Mouse (Mus musculus) gonadal fat pad, adult 2 months (tissue): ENCODE measurements around the gene Tmem41b. TPM values are rescaled to one million over a fixed set of nuclear protein-coding genes. Genes with fewer than 3 reads are reported as not detected.

ENCODE experiments used
- DNase-seq: peaks from one replicate; pipeline ENCODE4 v3.0.0-alpha.2; 2012; ENCODE audit warnings: low read depth
- polyA plus RNA-seq: library from polyadenylated mRNA; depleted of rRNA; stranded (reverse); fragments of >200 nt; gene quantifications from 2 replicates; pipeline ENCODE4 v1.2.3, GENCODE M21; 2012; rRNA removed

Gene Tmem41b
- polyA plus RNA-seq, 1 experiment, result 32.4 TPM

GRCm38 (mm10) chr7:109924965-109925364 lies 61.8 kb downstream of the Tmem41b start:
- DNase-seq, result no peak

GRCm38 (mm10) chr7:109922889-109923288 lies 63.8 kb downstream of the Tmem41b start:
- no peak for DNase-seq

Other genes with a start within 250 kb of the Tmem41b start
- gene Tmem9b, start 234.1 kb downstream of the Tmem41b start, polyA plus RNA-seq, result 48.1 and 51.9 TPM in 2 replicates
- gene Nrip3, start 204.9 kb downstream of the Tmem41b start, polyA plus RNA-seq, result 0.09 and 0.11 TPM in 2 replicates
- 0.23 and 0.43 TPM in 2 replicates for gene Scube2, start 121.2 kb downstream of the Tmem41b start, polyA plus RNA-seq
- 63.8 and 87.1 TPM in 2 replicates for gene Dennd5a, start 26.5 kb downstream of the Tmem41b start, polyA plus RNA-seq
- gene Ipo7, start 31.3 kb upstream of the Tmem41b start, polyA plus RNA-seq, result 16.7 and 21.8 TPM in 2 replicates
- 8.8 and 11.8 TPM in 2 replicates for gene Zfp143, start 74.3 kb upstream of the Tmem41b start, polyA plus RNA-seq
- 5.8 and 7.6 TPM in 2 replicates for gene Wee1, start 135.1 kb upstream of the Tmem41b start, polyA plus RNA-seq
- 11.3 and 18.7 TPM in 2 replicates for gene Swap70, start 234.8 kb upstream of the Tmem41b start, polyA plus RNA-seq